Mouse (Mus musculus) MEL (cell line): Measurements from ENCODE around the gene Nfia. TPM values are rescaled to one million over a fixed set of nuclear protein-coding genes. Genes with fewer than 3 reads are reported as not detected.

Experiments
- DNase-seq: peaks from one replicate; pipeline ENCODE4 v3.0.0; 2011; ENCODE audit warnings: low read depth, low spot score
- H3K27ac ChIP-seq: 2 replicates; pipeline ENCODE4 v1.5.1; 2012; ENCODE audit warnings: low read depth, mild to moderate bottlenecking, control low read depth, low read length, moderate library complexity; ENCODE audit not compliant: control insufficient read depth
- H3K27me3 ChIP-seq, 2 experiments: fragments of 150-350 bp in 1 of 2; sonication (generic) in 1 of 2; 2 replicates each; pipeline ENCODE4 v1.6.1; 2012; ENCODE audit warnings: low read length in 2 of 2, mild to moderate bottlenecking in 2 of 2, improper control_type of control experiment in 1 of 2, moderate library complexity in 1 of 2; ENCODE audit not compliant: insufficient read depth in 2 of 2, control insufficient read depth in 1 of 2
- H3K36me3 ChIP-seq, 2 experiments: 2 replicates each; pipeline ENCODE4 v1.6.1; 2012 to 2014; ENCODE audit warnings: low read length in 2 of 2, improper control_type of control experiment in 1 of 2, inconsistent platforms in 1 of 2, mild to moderate bottlenecking in 1 of 2; ENCODE audit not compliant: insufficient read depth in 2 of 2, control insufficient read depth in 1 of 2
- H3K4me1 ChIP-seq, 2 experiments: fragments of 150-350 bp in 1 of 2; sonication (generic) in 1 of 2; 2 replicates each; pipeline ENCODE4 v1.6.1; 2012; ENCODE audit warnings: low read length in 2 of 2, improper control_type of control experiment in 1 of 2, mild to moderate bottlenecking in 1 of 2; ENCODE audit not compliant: insufficient read depth in 2 of 2, control insufficient read depth in 1 of 2
- H3K4me3 ChIP-seq, 2 experiments: fragments of 150-350 bp in 1 of 2; sonication (generic) in 1 of 2; 2 replicates each; pipeline ENCODE4 v1.5.1; 2012; ENCODE audit warnings: low read depth in 2 of 2, low read length in 2 of 2, mild to moderate bottlenecking in 2 of 2, moderate library complexity in 2 of 2, control low read depth in 1 of 2, improper control_type of control experiment in 1 of 2; ENCODE audit not compliant: control insufficient read depth in 1 of 2, insufficient read depth in 1 of 2
- H3K79me2 ChIP-seq: 2 replicates; pipeline ENCODE4 v1.6.1; 2012; ENCODE audit warnings: mild to moderate bottlenecking, low read length, moderate library complexity; ENCODE audit not compliant: control insufficient read depth, poor library complexity, insufficient read depth
- H3K9ac ChIP-seq: 2 replicates; pipeline ENCODE4 v1.6.1; 2012; ENCODE audit warnings: low read depth, mild to moderate bottlenecking, control low read depth, low read length, moderate library complexity; ENCODE audit not compliant: control insufficient read depth, poor library complexity, severe bottlenecking
- H3K9me3 ChIP-seq: fragments of 150-350 bp; sonication (generic); replicated peaks from 2 replicates; pipeline ENCODE4 v1.6.1; 2012; ENCODE audit warnings: mild to moderate bottlenecking, low read length, improper control_type of control experiment, moderate library complexity; ENCODE audit not compliant: insufficient read depth
- E2F4 ChIP-seq: IDR thresholded peaks from 2 replicates; pipeline ENCODE4 v1.6.1; 2011; ENCODE audit warnings: low read depth, low read length, improper control_type of control experiment, borderline replicate concordance
- EP300 ChIP-seq, 2 experiments: IDR thresholded peaks; 2 replicates each; pipeline ENCODE4 v1.6.1; 2011; ENCODE audit warnings: improper control_type of control experiment in 2 of 2, low read length in 2 of 2, low read depth in 1 of 2, mild to moderate bottlenecking in 1 of 2
- ETS1 ChIP-seq: IDR thresholded peaks from 2 replicates; pipeline ENCODE4 v1.6.1; 2012; ENCODE audit warnings: low read depth, mild to moderate bottlenecking, inconsistent platforms, low read length, improper control_type of control experiment, moderate library complexity
- GABPA ChIP-seq: IDR thresholded peaks from 2 replicates; pipeline ENCODE4 v1.6.1; 2012; ENCODE audit warnings: low read depth, mild to moderate bottlenecking, inconsistent platforms, low read length, improper control_type of control experiment, moderate library complexity
- GATA1 ChIP-seq: IDR thresholded peaks from 2 replicates; pipeline ENCODE4 v1.6.1; 2011; ENCODE audit warnings: low read depth, low read length, improper control_type of control experiment
- JUND ChIP-seq: IDR thresholded peaks from 2 replicates; pipeline ENCODE4 v1.6.1; 2011; ENCODE audit warnings: low read depth, mild to moderate bottlenecking, improper control_type of control experiment, low read length
- MAFK ChIP-seq: IDR thresholded peaks from 2 replicates; pipeline ENCODE4 v1.6.1; 2011; ENCODE audit warnings: low read depth, mild to moderate bottlenecking, low read length, improper control_type of control experiment, borderline replicate concordance
- MAZ ChIP-seq: IDR thresholded peaks from 2 replicates; pipeline ENCODE4 v1.6.1; 2012; ENCODE audit warnings: low read depth, mild to moderate bottlenecking, inconsistent platforms, low read length, improper control_type of control experiment
- MEF2A ChIP-seq: IDR thresholded peaks from 2 replicates; pipeline ENCODE4 v1.6.1; 2014; ENCODE audit warnings: low read depth, mild to moderate bottlenecking, inconsistent platforms, low read length, improper control_type of control experiment; ENCODE audit not compliant: poor library complexity, insufficient replicate concordance, severe bottlenecking; ENCODE audit errors: extremely low read depth
- MXI1 ChIP-seq: IDR thresholded peaks from 2 replicates; pipeline ENCODE4 v1.6.1; 2011; ENCODE audit warnings: mild to moderate bottlenecking, low read depth, low read length, improper control_type of control experiment
- MYB ChIP-seq: IDR thresholded peaks from 2 replicates; pipeline ENCODE4 v1.6.1; 2011; ENCODE audit warnings: mild to moderate bottlenecking, low read depth, low read length, improper control_type of control experiment
- NELFE ChIP-seq: IDR thresholded peaks from 2 replicates; pipeline ENCODE4 v1.6.1; 2011; ENCODE audit warnings: low read depth, low read length, improper control_type of control experiment
- POLR2A ChIP-seq, 2 experiments: IDR thresholded peaks; 2 replicates each; pipeline ENCODE4 v1.6.1; 2011 to 2012; ENCODE audit warnings: low read length in 2 of 2, mild to moderate bottlenecking in 2 of 2, control low read depth in 1 of 2, improper control_type of control experiment in 1 of 2, low read depth in 1 of 2, moderate library complexity in 1 of 2; ENCODE audit not compliant: control insufficient read depth in 1 of 2, insufficient read depth in 1 of 2, poor library complexity in 1 of 2
- POLR2AphosphoS2 ChIP-seq: IDR thresholded peaks from 2 replicates; pipeline ENCODE4 v1.6.1; 2011; ENCODE audit warnings: low read length, improper control_type of control experiment
- POLR2AphosphoS5 ChIP-seq: IDR thresholded peaks from 2 replicates; pipeline ENCODE4 v1.6.1; 2012; ENCODE audit warnings: low read depth, borderline replicate concordance, mild to moderate bottlenecking, inconsistent platforms, low read length, moderate library complexity, mixed read lengths
- SIN3A ChIP-seq: IDR thresholded peaks from 2 replicates; pipeline ENCODE4 v1.6.1; 2012; ENCODE audit warnings: low read length, improper control_type of control experiment, inconsistent platforms
- TAL1 ChIP-seq: IDR thresholded peaks from 2 replicates; pipeline ENCODE4 v1.6.1; 2012; ENCODE audit warnings: mild to moderate bottlenecking, inconsistent platforms, low read length, moderate library complexity, mixed read lengths
- TCF12 ChIP-seq: IDR thresholded peaks from 2 replicates; pipeline ENCODE4 v1.6.1; 2014; ENCODE audit warnings: low read depth, mild to moderate bottlenecking, inconsistent platforms, low read length, improper control_type of control experiment, moderate library complexity
- UBTF ChIP-seq: IDR thresholded peaks from 2 replicates; pipeline ENCODE4 v1.6.1; 2012; ENCODE audit warnings: low read depth, mild to moderate bottlenecking, inconsistent platforms, low read length, improper control_type of control experiment, moderate library complexity, borderline replicate concordance; ENCODE audit not compliant: insufficient read depth
- USF2 ChIP-seq, 2 experiments: IDR thresholded peaks; 2 replicates each; pipeline ENCODE4 v1.6.1; 2011 to 2012; ENCODE audit warnings: improper control_type of control experiment in 2 of 2, low read length in 2 of 2, borderline replicate concordance in 1 of 2, inconsistent platforms in 1 of 2, low read depth in 1 of 2, mild to moderate bottlenecking in 1 of 2; ENCODE audit not compliant: insufficient read depth in 1 of 2
- ZC3H11A ChIP-seq: IDR thresholded peaks from 2 replicates; pipeline ENCODE4 v1.6.1; 2012; ENCODE audit warnings: low read depth, mild to moderate bottlenecking, inconsistent platforms, low read length, improper control_type of control experiment
- ZKSCAN1 ChIP-seq: IDR thresholded peaks from 2 replicates; pipeline ENCODE4 v1.6.1; 2012; ENCODE audit warnings: low read depth, mild to moderate bottlenecking, inconsistent platforms, low read length, improper control_type of control experiment, moderate library complexity
- ZMIZ1 ChIP-seq: IDR thresholded peaks from 2 replicates; pipeline ENCODE4 v1.6.1; 2012; ENCODE audit warnings: low read depth, mild to moderate bottlenecking, inconsistent platforms, low read length, improper control_type of control experiment, moderate library complexity
- ZNF384 ChIP-seq: IDR thresholded peaks from 2 replicates; pipeline ENCODE4 v1.6.1; 2012; ENCODE audit warnings: low read depth, mild to moderate bottlenecking, inconsistent platforms, low read length, improper control_type of control experiment
- polyA plus RNA-seq, 2 experiments: library from polyadenylated mRNA; stranded (reverse) in 1 of 2; unstranded in 1 of 2; fragments of >175 nt in 1 of 2; fragments of >200 nt in 1 of 2; gene quantifications; 2 replicates each; pipeline versions ENCODE4 v1.2.1 to v1.2.4; 2012; ENCODE audit warnings: low replicate concordance in 2 of 2, low read depth in 1 of 2; ENCODE audit not compliant: insufficient read length in 2 of 2, insufficient read depth in 1 of 2, missing spikeins in 1 of 2
- total RNA-seq: library from RNA; depleted of rRNA; stranded (reverse); fragments of 300-350 nt; gene quantifications from 2 replicates; pipeline ENCODE4 v1.2.3, GENCODE M21; 2012

Gene Nfia
- total and polyA plus RNA-seq, 3 experiments: 10.2 to 20.5 (median 13.4) TPM

- TF ChIP-seq USF2 (IDR thresholded peaks at IDR 0.05; ENCODE audit: borderline replicate concordance in 1 of 2, insufficient read depth in 1 of 2, low read depth in 1 of 2, low read length in 2 of 2) (no peak), GATA1 (no peak), TAL1 (no peak), UBTF (no peak), POLR2A (IDR thresholded peaks at IDR 0.05; ENCODE audit: control insufficient read depth in 1 of 2, insufficient read depth in 1 of 2, low read depth in 1 of 2, low read length in 2 of 2, poor library complexity in 1 of 2) (no peak), E2F4 (no peak), MEF2A (no peak), ZMIZ1 (no peak), JUND (no peak), MAZ (no peak), POLR2AphosphoS2 (no peak)
- Histone ChIP-seq H3K9ac (no peak overlapping the region), H3K27me3 (no peaks in the 10 kb centered on the region), H3K79me2 (peaks cover 40% of the 10 kb centered on the region), H3K4me1 (peaks cover 8 to 11% of the 10 kb centered on the region in 2 experiments), H3K27ac (no peak overlapping the region), H3K9me3 (no peaks in the 10 kb centered on the region), H3K4me3 (no peak overlapping the region), H3K36me3 (peaks cover 24 to 32% of the 10 kb centered on the region in 2 experiments)
- no peak for DNase-seq
Observed at GRCm38 (mm10) chr4:97843981-97844690, 71.6 kb downstream of the Nfia start.

- Histone ChIP-seq H3K4me1 (peaks cover 8 to 12% of the 10 kb centered on the region in 2 experiments), H3K27me3 (no peaks in the 10 kb centered on the region), H3K9me3 (no peaks in the 10 kb centered on the region), H3K36me3 (peaks cover 25 to 30% of the 10 kb centered on the region in 2 experiments), H3K4me3 (no peak overlapping the region), H3K9ac (no peak overlapping the region), H3K79me2 (peaks cover 37% of the 10 kb centered on the region), H3K27ac (no peak overlapping the region)
- no peak for TF ChIP-seq ZMIZ1
- no peak for TF ChIP-seq SIN3A
- no peak for TF ChIP-seq MXI1
- no peak for DNase-seq
Observed at GRCm38 (mm10) chr4:97844899-97845298, 72.4 kb downstream of the Nfia start.

GRCm38 (mm10) chr4:97847653-97848052, 75.1 kb downstream of the Nfia start:
- Histone ChIP-seq H3K4me3 (no peak overlapping the region), H3K9ac (no peak overlapping the region), H3K9me3 (no peaks in the 10 kb centered on the region), H3K79me2 (peaks cover 28% of the 10 kb centered on the region), H3K27me3 (no peaks in the 10 kb centered on the region), H3K36me3 (peaks cover 19 to 40% of the 10 kb centered on the region in 2 experiments), H3K4me1 (peaks cover 9 to 26% of the 10 kb centered on the region in 2 experiments), H3K27ac (no peak overlapping the region)
- TF ChIP-seq MEF2A (no peak), POLR2AphosphoS5 (no peak), MAFK (no peak), ZC3H11A (no peak), GABPA (no peak), NELFE (no peak), ZKSCAN1 (no peak), ETS1 (no peak), TAL1 (no peak), ZNF384 (no peak), JUND (no peak), EP300 (IDR thresholded peaks at IDR 0.05; ENCODE audit: low read depth in 1 of 2, low read length in 2 of 2) (no peak), TCF12 (no peak), MYB (no peak)
- DNase-seq: no peak
